Mouse (Mus musculus): ENCODE measurements around the gene Npas3. TPM values are rescaled to one million over a fixed set of nuclear protein-coding genes. Genes with fewer than 3 reads are reported as not detected.

Gene Npas3
- polyA plus RNA-seq, 1 experiment, result 0.01 TPM

- TF ChIP-seq MAX (IDR thresholded peaks at IDR 0.05) (no peak), MYOG (IDR thresholded peaks at IDR 0.05; ENCODE audit: control insufficient read depth, extremely low read depth, insufficient read length) (no peak), USF1 (IDR thresholded peaks at IDR 0.05; ENCODE audit: low read depth) (no peak), FOSL1 (IDR thresholded peaks at IDR 0.05; ENCODE audit: insufficient read depth, low read length, poor library complexity, severe bottlenecking) (no peak), CEBPB (IDR thresholded peaks at IDR 0.05; ENCODE audit: low read depth) (no peak), CTCF (IDR thresholded peaks at IDR 0.05; ENCODE audit: control insufficient read depth, insufficient read depth, insufficient read length) (no peak), MYOD1 (IDR thresholded peaks at IDR 0.05; ENCODE audit: control insufficient read depth, insufficient read length, low read depth) (no peak)
- Histone ChIP-seq H3K27me3 (ENCODE audit: control insufficient read depth, insufficient read depth, insufficient read length) (no peaks in the 10 kb centered on the region), H3K4me3 (ENCODE audit: insufficient read depth, poor library complexity, severe bottlenecking) (no peak overlapping the region), H3K79me3 (ENCODE audit: low read depth) (no peaks in the 10 kb centered on the region), H3ac (ENCODE audit: control insufficient read depth, insufficient read length, low read depth) (no peak overlapping the region), H3K79me2 (ENCODE audit: control insufficient read depth, insufficient read depth) (no peaks in the 10 kb centered on the region), H3K36me3 (ENCODE audit: control insufficient read depth, insufficient read depth) (no peaks in the 10 kb centered on the region)
Measured at GRCm38 (mm10) chr12:54017949-54018348, 769.5 kb downstream of the Npas3 start.

GRCm38 (mm10) chr12:54019979-54020378 is 771.5 kb downstream of the Npas3 start:
- H3ac ChIP-seq (ENCODE audit: control insufficient read depth, insufficient read length, low read depth), result no peak overlapping the region
- H3K79me3 ChIP-seq (ENCODE audit: low read depth), result no peaks in the 10 kb centered on the region
- no peak for TF ChIP-seq MYOG (IDR thresholded peaks at IDR 0.05; ENCODE audit: control insufficient read depth, extremely low read depth, insufficient read length)
- TF ChIP-seq FOSL1 (IDR thresholded peaks at IDR 0.05; ENCODE audit: insufficient read depth, low read length, poor library complexity, severe bottlenecking), result no peak
- no peak for TF ChIP-seq CEBPB (IDR thresholded peaks at IDR 0.05; ENCODE audit: low read depth)
- TF ChIP-seq MAX (IDR thresholded peaks at IDR 0.05), result no peak
- no peak for TF ChIP-seq CTCF (IDR thresholded peaks at IDR 0.05; ENCODE audit: control insufficient read depth, insufficient read depth, insufficient read length)
- no peak for TF ChIP-seq USF1 (IDR thresholded peaks at IDR 0.05; ENCODE audit: low read depth)
- TF ChIP-seq MYOD1 (IDR thresholded peaks at IDR 0.05; ENCODE audit: control insufficient read depth, insufficient read length, low read depth), result no peak
- H3K79me2 ChIP-seq (ENCODE audit: control insufficient read depth, insufficient read depth), result no peaks in the 10 kb centered on the region
- H3K4me3 ChIP-seq (ENCODE audit: insufficient read depth, poor library complexity, severe bottlenecking), result no peak overlapping the region
- no peaks in the 10 kb centered on the region for H3K27me3 ChIP-seq (ENCODE audit: control insufficient read depth, insufficient read depth, insufficient read length)
- H3K36me3 ChIP-seq (ENCODE audit: control insufficient read depth, insufficient read depth), result no peaks in the 10 kb centered on the region

- H3K4me3 ChIP-seq (ENCODE audit: insufficient read depth, poor library complexity, severe bottlenecking), result no peak overlapping the region
- H3K79me3 ChIP-seq (ENCODE audit: low read depth), result no peaks in the 10 kb centered on the region
- H3K36me3 ChIP-seq (ENCODE audit: control insufficient read depth, insufficient read depth), result no peaks in the 10 kb centered on the region
- TF ChIP-seq MYOG (IDR thresholded peaks at IDR 0.05; ENCODE audit: control insufficient read depth, extremely low read depth, insufficient read length) (no peak), USF1 (IDR thresholded peaks at IDR 0.05; ENCODE audit: low read depth) (no peak), CEBPB (IDR thresholded peaks at IDR 0.05; ENCODE audit: low read depth) (no peak), MYOD1 (IDR thresholded peaks at IDR 0.05; ENCODE audit: control insufficient read depth, insufficient read length, low read depth) (no peak), FOSL1 (IDR thresholded peaks at IDR 0.05; ENCODE audit: insufficient read depth, low read length, poor library complexity, severe bottlenecking) (no peak), CTCF (IDR thresholded peaks at IDR 0.05; ENCODE audit: control insufficient read depth, insufficient read depth, insufficient read length) (no peak), MAX (IDR thresholded peaks at IDR 0.05) (no peak)
- H3K79me2 ChIP-seq (ENCODE audit: control insufficient read depth, insufficient read depth), result no peaks in the 10 kb centered on the region
- no peaks in the 10 kb centered on the region for H3K27me3 ChIP-seq (ENCODE audit: control insufficient read depth, insufficient read depth, insufficient read length)
- H3ac ChIP-seq (ENCODE audit: control insufficient read depth, insufficient read length, low read depth), result no peak overlapping the region
Measured at GRCm38 (mm10) chr12:54034666-54035346, 786.3 kb downstream of the Npas3 start.

GRCm38 (mm10) chr12:54037602-54038001 is 789.1 kb downstream of the Npas3 start:
- no peak overlapping the region for H3ac ChIP-seq (ENCODE audit: control insufficient read depth, insufficient read length, low read depth)
- no peaks in the 10 kb centered on the region for H3K79me2 ChIP-seq (ENCODE audit: control insufficient read depth, insufficient read depth)
- H3K4me3 ChIP-seq (ENCODE audit: insufficient read depth, poor library complexity, severe bottlenecking), result no peak overlapping the region
- H3K36me3 ChIP-seq (ENCODE audit: control insufficient read depth, insufficient read depth), result no peaks in the 10 kb centered on the region
- H3K79me3 ChIP-seq (ENCODE audit: low read depth), result no peaks in the 10 kb centered on the region
- no peaks in the 10 kb centered on the region for H3K27me3 ChIP-seq (ENCODE audit: control insufficient read depth, insufficient read depth, insufficient read length)
- TF ChIP-seq MAX (IDR thresholded peaks at IDR 0.05) (no peak), USF1 (IDR thresholded peaks at IDR 0.05; ENCODE audit: low read depth) (no peak), CTCF (IDR thresholded peaks at IDR 0.05; ENCODE audit: control insufficient read depth, insufficient read depth, insufficient read length) (no peak), CEBPB (IDR thresholded peaks at IDR 0.05; ENCODE audit: low read depth) (no peak), MYOD1 (IDR thresholded peaks at IDR 0.05; ENCODE audit: control insufficient read depth, insufficient read length, low read depth) (peak; percentile 71), MYOG (IDR thresholded peaks at IDR 0.05; ENCODE audit: control insufficient read depth, extremely low read depth, insufficient read length) (no peak), FOSL1 (IDR thresholded peaks at IDR 0.05; ENCODE audit: insufficient read depth, low read length, poor library complexity, severe bottlenecking) (no peak)

- Histone ChIP-seq H3K79me2 (ENCODE audit: control insufficient read depth, insufficient read depth) (no peaks in the 10 kb centered on the region), H3K27me3 (ENCODE audit: control insufficient read depth, insufficient read depth, insufficient read length) (no peaks in the 10 kb centered on the region), H3ac (ENCODE audit: control insufficient read depth, insufficient read length, low read depth) (no peak overlapping the region), H3K79me3 (ENCODE audit: low read depth) (no peaks in the 10 kb centered on the region), H3K36me3 (ENCODE audit: control insufficient read depth, insufficient read depth) (no peaks in the 10 kb centered on the region), H3K4me3 (ENCODE audit: insufficient read depth, poor library complexity, severe bottlenecking) (no peak overlapping the region)
- TF ChIP-seq MYOD1 (IDR thresholded peaks at IDR 0.05; ENCODE audit: control insufficient read depth, insufficient read length, low read depth), result no peak
- TF ChIP-seq MAX (IDR thresholded peaks at IDR 0.05), result no peak
- TF ChIP-seq FOSL1 (IDR thresholded peaks at IDR 0.05; ENCODE audit: insufficient read depth, low read length, poor library complexity, severe bottlenecking), result no peak
- TF ChIP-seq USF1 (IDR thresholded peaks at IDR 0.05; ENCODE audit: low read depth), result no peak
- TF ChIP-seq MYOG (IDR thresholded peaks at IDR 0.05; ENCODE audit: control insufficient read depth, extremely low read depth, insufficient read length), result no peak
- TF ChIP-seq CEBPB (IDR thresholded peaks at IDR 0.05; ENCODE audit: low read depth), result no peak
- TF ChIP-seq CTCF (IDR thresholded peaks at IDR 0.05; ENCODE audit: control insufficient read depth, insufficient read depth, insufficient read length), result no peak
Measured at GRCm38 (mm10) chr12:54042996-54043544, 794.6 kb downstream of the Npas3 start.

Measured in C2C12 (cell line).